Mouse (Mus musculus) MEL (cell line): ENCODE measurements around the gene Fndc3b.

Experiments used
- CTCF ChIP-seq, 3 experiments: IDR thresholded peaks in 2 of 3; conservative IDR thresholded peaks in 1 of 3; 2 replicates each; pipeline ENCODE4 v1.5.1; 2011 to 2012; ENCODE audit warnings: low read length in 3 of 3, low read depth in 2 of 3, mild to moderate bottlenecking in 2 of 3, improper control_type of control experiment in 1 of 3, inconsistent platforms in 1 of 3, mixed read lengths in 1 of 3, moderate library complexity in 1 of 3; ENCODE audit not compliant: control insufficient read depth in 1 of 3, insufficient read depth in 1 of 3, poor library complexity in 1 of 3, severe bottlenecking in 1 of 3
- GATA1 ChIP-seq: IDR thresholded peaks from 2 replicates; pipeline ENCODE4 v1.6.1; 2011; ENCODE audit warnings: low read depth, low read length, improper control_type of control experiment
- POLR2A ChIP-seq, 2 experiments: IDR thresholded peaks; 2 replicates each; pipeline ENCODE4 v1.6.1; 2011 to 2012; ENCODE audit warnings: low read length in 2 of 2, mild to moderate bottlenecking in 2 of 2, control low read depth in 1 of 2, improper control_type of control experiment in 1 of 2, low read depth in 1 of 2, moderate library complexity in 1 of 2; ENCODE audit not compliant: control insufficient read depth in 1 of 2, insufficient read depth in 1 of 2, poor library complexity in 1 of 2
- POLR2AphosphoS2 ChIP-seq: IDR thresholded peaks from 2 replicates; pipeline ENCODE4 v1.6.1; 2011; ENCODE audit warnings: low read length, improper control_type of control experiment

DNA sequence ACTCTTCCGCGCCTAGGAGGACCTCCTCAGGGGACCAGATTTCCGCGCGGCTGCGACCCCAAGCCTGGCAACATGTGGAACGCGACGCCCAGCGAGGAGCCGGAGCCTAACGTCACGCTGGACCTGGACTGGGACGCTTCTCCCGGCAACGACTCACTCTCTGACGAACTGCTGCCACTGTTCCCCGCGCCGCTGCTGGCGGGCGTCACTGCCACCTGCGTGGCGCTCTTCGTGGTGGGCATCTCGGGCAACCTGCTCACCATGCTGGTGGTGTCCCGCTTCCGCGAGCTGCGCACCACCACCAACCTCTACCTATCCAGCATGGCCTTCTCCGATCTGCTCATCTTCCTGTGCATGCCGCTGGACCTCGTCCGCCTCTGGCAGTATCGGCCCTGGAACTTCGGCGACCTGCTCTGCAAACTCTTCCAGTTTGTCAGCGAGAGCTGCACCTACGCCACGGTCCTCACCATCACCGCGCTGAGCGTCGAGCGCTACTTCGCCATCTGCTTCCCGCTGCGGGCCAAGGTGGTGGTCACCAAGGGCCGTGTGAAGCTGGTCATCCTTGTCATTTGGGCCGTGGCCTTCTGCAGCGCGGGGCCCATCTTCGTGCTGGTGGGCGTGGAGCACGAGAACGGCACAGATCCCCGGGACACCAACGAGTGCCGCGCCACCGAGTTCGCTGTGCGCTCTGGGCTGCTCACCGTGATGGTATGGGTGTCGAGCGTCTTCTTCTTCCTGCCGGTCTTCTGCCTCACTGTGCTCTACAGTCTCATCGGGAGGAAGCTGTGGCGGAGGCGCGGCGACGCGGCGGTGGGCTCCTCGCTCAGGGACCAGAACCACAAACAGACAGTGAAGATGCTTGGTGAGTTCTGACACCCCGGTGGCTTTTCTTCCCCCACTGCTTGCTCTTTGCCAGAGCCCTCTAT, 339.1 kb downstream of the Fndc3b start:
- TF ChIP-seq POLR2A (IDR thresholded peaks at IDR 0.05; ENCODE audit: control insufficient read depth in 1 of 2, insufficient read depth in 1 of 2, low read depth in 1 of 2, low read length in 2 of 2, poor library complexity in 1 of 2) (no peak), CTCF (IDR thresholded peaks at IDR 0.05 in 2 of 3, conservative IDR thresholded peaks at IDR 0.05 in 1 of 3; ENCODE audit: control insufficient read depth in 1 of 3, insufficient read depth in 1 of 3, low read depth in 2 of 3, low read length in 3 of 3, poor library complexity in 1 of 3, severe bottlenecking in 1 of 3) (no peak), GATA1 (no peak), POLR2AphosphoS2 (no peak)
